Mouse (Mus musculus) kidney, embryonic 14.5 days (tissue): ENCODE measurements at regions not wholly inside any gene's neighbourhood (a gene's known extent, or its start where the extent isn't known, plus 50 kb on each side); places are given as distances from the start of the nearest gene placed in this dataset.

Experiments
- ATAC-seq: fragments of 200-750 bp; cut with Nextera tagmentation; 2 replicates; pipeline ENCODE4 v1.8.0; 2017; ENCODE audit warnings: moderate number of reproducible peaks, mild to moderate bottlenecking, moderate TSS enrichment, moderate library complexity; ENCODE audit not compliant: low FRiP score, low TSS enrichment
- H3K27ac ChIP-seq: fragments of 300-500 bp; sonication (generic); 2 replicates; pipeline ENCODE4 v1.5.1; 2014; ENCODE audit warnings: low read depth, mild to moderate bottlenecking, low read length, moderate library complexity, mixed read lengths
- H3K27me3 ChIP-seq: fragments of 300-500 bp; sonication (generic); 2 replicates; pipeline ENCODE4 v1.6.1; 2014; ENCODE audit warnings: mild to moderate bottlenecking, low read length; ENCODE audit not compliant: control insufficient read depth, insufficient read depth
- H3K36me3 ChIP-seq: fragments of 300-500 bp; sonication (generic); 2 replicates; pipeline ENCODE4 v1.6.1; 2014; ENCODE audit warnings: low read length, mixed read lengths; ENCODE audit not compliant: control insufficient read depth, insufficient read depth
- H3K4me1 ChIP-seq: fragments of 300-500 bp; sonication (generic); 2 replicates; pipeline ENCODE4 v1.6.1; 2014; ENCODE audit warnings: low read length, mixed read lengths; ENCODE audit not compliant: control insufficient read depth, insufficient read depth
- H3K4me2 ChIP-seq: fragments of 300-500 bp; sonication (generic); replicated peaks from 2 replicates; pipeline ENCODE4 v1.6.1; 2014; ENCODE audit warnings: low read depth, mild to moderate bottlenecking, low read length
- H3K4me3 ChIP-seq: fragments of 300-500 bp; sonication (generic); 2 replicates; pipeline ENCODE4 v1.5.1; 2014; ENCODE audit warnings: mild to moderate bottlenecking, low read length
- H3K9ac ChIP-seq: fragments of 300-500 bp; sonication (generic); 2 replicates; pipeline ENCODE4 v1.6.1; 2014; ENCODE audit warnings: low read depth, mild to moderate bottlenecking, low read length, moderate library complexity
- H3K9me3 ChIP-seq: fragments of 300-500 bp; sonication (generic); 2 replicates; pipeline ENCODE4 v1.6.1; 2016; ENCODE audit warnings: low read length; ENCODE audit not compliant: control insufficient read depth
- WGBS: fragments of 180-500 bp; shearing (Covaris S2); extraction: QIAGEN DNeasy Blood & Tissue Kit; methylation state at CpG from one replicate; pipeline ENCODE4 v1.1.7; 2014; 5-methylcytosine and 5-hydroxymethylcytosine counted together

GRCm38 (mm10) chr4:89428465-89428864 is 117.6 kb upstream of the Cdkn2b start:
- Histone ChIP-seq H3K27ac (no peak overlapping the region), H3K36me3 (no peaks in the 10 kb centered on the region), H3K4me2 (no peak overlapping the region), H3K9ac (no peak overlapping the region), H3K27me3 (no peaks in the 10 kb centered on the region), H3K4me3 (no peak overlapping the region), H3K9me3 (no peaks in the 10 kb centered on the region), H3K4me1 (no peaks in the 10 kb centered on the region)
- WGBS = 68% methylated on average over 1 of the region's 1 CpGs
- ATAC-seq = no peak

- no peaks in the 10 kb centered on the region for H3K36me3 ChIP-seq
- no peak overlapping the region for H3K27ac ChIP-seq
- no peaks in the 10 kb centered on the region for H3K9me3 ChIP-seq
- no peak overlapping the region for H3K4me2 ChIP-seq
- no peak overlapping the region for H3K4me3 ChIP-seq
- WGBS = 52% methylated on average over 9 of the region's 9 CpGs
- ATAC-seq = peak; percentile 82
- H3K27me3 ChIP-seq = no peaks in the 10 kb centered on the region
- H3K9ac ChIP-seq = no peak overlapping the region
- no peaks in the 10 kb centered on the region for H3K4me1 ChIP-seq
Measured at GRCm38 (mm10) chr4:89427345-89428293, 116.8 kb upstream of the Cdkn2b start.

- no peak overlapping the region for H3K4me2 ChIP-seq
- no peaks in the 10 kb centered on the region for H3K9me3 ChIP-seq
- H3K9ac ChIP-seq = no peak overlapping the region
- H3K4me1 ChIP-seq = no peaks in the 10 kb centered on the region
- 28% methylated on average over 2 of the region's 2 CpGs for WGBS
- H3K27me3 ChIP-seq = no peaks in the 10 kb centered on the region
- ATAC-seq = no peak
- H3K4me3 ChIP-seq = no peak overlapping the region
- no peaks in the 10 kb centered on the region for H3K36me3 ChIP-seq
- H3K27ac ChIP-seq = no peak overlapping the region
Measured at GRCm38 (mm10) chr4:89425916-89426315, 115.1 kb upstream of the Cdkn2b start.

DNA sequence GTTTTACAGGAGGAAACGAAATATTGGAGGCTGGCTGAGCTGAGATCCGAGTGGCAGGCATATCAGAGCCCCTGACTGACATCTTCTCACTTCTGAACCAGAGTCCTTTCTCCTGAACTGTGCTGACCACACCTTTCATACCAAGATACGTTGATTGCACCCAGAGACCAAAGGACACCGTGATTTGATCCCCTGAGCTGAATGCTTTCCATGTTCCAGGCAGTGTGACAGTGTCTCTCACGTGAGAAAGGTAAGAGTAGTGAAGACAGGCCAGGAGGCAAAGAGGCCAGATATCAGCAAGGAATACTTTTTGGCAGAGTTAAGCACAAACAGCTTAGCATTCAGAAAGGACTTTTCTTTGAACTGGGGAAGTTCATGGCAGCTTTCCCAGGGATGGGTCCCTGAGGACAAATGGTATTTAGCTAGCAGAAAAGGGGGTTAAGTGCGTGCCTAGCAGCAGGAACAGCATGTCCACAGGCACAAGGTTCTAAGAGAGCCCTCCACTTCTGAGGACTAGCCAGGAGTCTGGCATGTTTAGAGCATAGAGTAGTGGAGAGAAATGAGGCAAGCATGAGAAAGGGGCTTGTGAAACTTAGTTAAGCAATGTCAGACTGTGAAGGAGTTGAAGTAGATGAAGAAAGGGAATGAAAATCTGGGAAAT is 111.0 kb upstream of the Cdkn2b start:
- no peak overlapping the region for H3K9ac ChIP-seq
- ATAC-seq = no peak
- no peaks in the 10 kb centered on the region for H3K27me3 ChIP-seq
- 58% methylated on average over 6 of the region's 6 CpGs for WGBS
- H3K36me3 ChIP-seq = no peaks in the 10 kb centered on the region
- H3K27ac ChIP-seq = no peak overlapping the region
- H3K4me2 ChIP-seq = no peak overlapping the region
- H3K9me3 ChIP-seq = no peaks in the 10 kb centered on the region
- no peaks in the 10 kb centered on the region for H3K4me1 ChIP-seq
- no peak overlapping the region for H3K4me3 ChIP-seq

DNA sequence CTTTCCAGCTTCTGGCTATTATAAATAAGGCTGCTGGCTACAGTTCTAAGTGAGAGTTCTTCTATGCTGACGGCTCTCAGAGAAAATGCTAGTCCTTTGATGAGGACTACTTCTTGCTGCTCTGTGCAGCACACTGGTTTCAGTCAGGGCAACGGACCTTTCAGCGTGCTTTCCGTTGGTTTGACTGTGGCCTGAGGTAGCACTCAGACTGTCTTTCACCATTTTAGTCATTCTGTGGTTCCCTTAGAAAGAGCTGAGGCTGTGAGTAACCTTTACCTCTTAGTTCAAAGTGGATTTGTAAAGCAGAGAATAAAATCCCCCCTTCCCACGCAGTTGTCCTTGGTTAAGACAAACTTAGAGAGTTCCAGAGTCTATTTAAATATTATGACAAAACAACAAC is 110.0 kb upstream of the Cdkn2b start:
- Histone ChIP-seq H3K4me2 (no peak overlapping the region), H3K4me3 (no peak overlapping the region), H3K27me3 (no peaks in the 10 kb centered on the region), H3K9me3 (no peaks in the 10 kb centered on the region), H3K27ac (no peak overlapping the region), H3K9ac (no peak overlapping the region), H3K36me3 (no peaks in the 10 kb centered on the region), H3K4me1 (no peaks in the 10 kb centered on the region)
- 93% methylated on average over 5 of the region's 5 CpGs for WGBS
- ATAC-seq = no peak

- Histone ChIP-seq H3K9ac (no peak overlapping the region), H3K36me3 (no peaks in the 10 kb centered on the region), H3K4me3 (no peak overlapping the region), H3K4me2 (no peak overlapping the region), H3K4me1 (no peaks in the 10 kb centered on the region), H3K27ac (no peak overlapping the region), H3K27me3 (no peaks in the 10 kb centered on the region), H3K9me3 (no peaks in the 10 kb centered on the region)
- no peak for ATAC-seq
- 90% methylated on average over 7 of the region's 7 CpGs for WGBS
Measured at GRCm38 (mm10) chr4:89419507-89419906, 108.7 kb upstream of the Cdkn2b start.

GRCm38 (mm10) chr4:89405624-89406167 is 94.9 kb upstream of the Cdkn2b start:
- Histone ChIP-seq H3K27me3 (no peaks in the 10 kb centered on the region), H3K36me3 (no peaks in the 10 kb centered on the region), H3K9me3 (no peaks in the 10 kb centered on the region), H3K27ac (no peak overlapping the region), H3K4me2 (no peak overlapping the region), H3K4me3 (no peak overlapping the region), H3K4me1 (no peaks in the 10 kb centered on the region), H3K9ac (no peak overlapping the region)
- no peak for ATAC-seq
- 77% methylated on average over 2 of the region's 2 CpGs for WGBS

- Histone ChIP-seq H3K4me1 (no peaks in the 10 kb centered on the region), H3K4me3 (no peak overlapping the region), H3K27ac (no peak overlapping the region), H3K9me3 (no peaks in the 10 kb centered on the region), H3K36me3 (no peaks in the 10 kb centered on the region), H3K9ac (no peak overlapping the region), H3K27me3 (no peaks in the 10 kb centered on the region), H3K4me2 (no peak overlapping the region)
- ATAC-seq = no peak
- WGBS = 85% methylated on average over 1 of the region's 1 CpGs
Measured at GRCm38 (mm10) chr4:89403151-89403550, 92.3 kb upstream of the Cdkn2b start.

DNA sequence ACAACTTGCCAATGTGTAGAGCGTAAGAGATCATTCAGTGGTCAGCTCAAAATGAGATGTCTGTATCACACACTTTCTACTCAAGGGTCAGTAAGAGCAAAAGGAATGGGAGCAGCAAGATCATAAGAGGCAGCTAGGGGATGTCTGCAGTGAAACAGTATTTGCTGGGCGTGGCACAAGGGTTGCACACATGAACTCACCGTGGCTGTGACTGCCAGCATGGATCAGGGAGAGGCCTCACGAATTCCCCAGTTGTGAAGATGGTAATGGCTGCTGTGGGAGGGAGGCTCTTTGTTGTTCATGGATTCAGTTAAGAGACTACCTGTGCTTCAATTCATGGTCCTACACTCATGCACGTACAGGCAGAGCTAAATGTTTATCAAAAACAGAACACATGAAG is 91.5 kb upstream of the Cdkn2b start:
- H3K4me3 ChIP-seq = no peak overlapping the region
- 78% methylated on average over 5 of the region's 5 CpGs for WGBS
- H3K27me3 ChIP-seq = no peaks in the 10 kb centered on the region
- H3K4me1 ChIP-seq = no peaks in the 10 kb centered on the region
- no peak overlapping the region for H3K27ac ChIP-seq
- ATAC-seq = no peak
- H3K4me2 ChIP-seq = no peak overlapping the region
- no peaks in the 10 kb centered on the region for H3K36me3 ChIP-seq
- no peaks in the 10 kb centered on the region for H3K9me3 ChIP-seq
- H3K9ac ChIP-seq = no peak overlapping the region
